Mouse (Mus musculus): ENCODE measurements at regions not wholly inside any gene's neighbourhood (a gene's known extent, or its start where the extent isn't known, plus 50 kb on each side); places are given as distances from the start of the nearest gene placed in this dataset.

DNA sequence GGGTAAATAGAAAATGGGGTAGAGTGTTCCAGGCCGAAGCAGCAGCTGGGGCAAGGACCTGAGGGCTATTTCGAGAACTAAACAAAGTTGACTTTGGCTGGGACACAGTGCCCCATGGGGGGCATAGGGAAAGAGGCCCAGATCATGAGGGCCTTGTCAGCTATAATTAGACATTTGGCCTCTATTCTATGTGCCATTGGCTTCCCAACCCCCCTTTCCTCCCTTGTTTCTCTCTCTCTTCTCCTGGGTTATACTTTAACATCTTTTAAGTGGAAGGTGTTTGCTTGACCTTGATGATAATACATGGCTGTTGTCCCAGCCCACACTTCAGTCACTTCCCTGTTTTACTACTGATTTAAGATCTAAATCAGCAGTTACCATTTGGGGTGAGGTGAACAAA lies 231.8 kb upstream of the Jun start:
- Histone ChIP-seq H3K4me1 (peaks cover 20% of the 10 kb centered on the region), H3K36me3 (no peaks in the 10 kb centered on the region), H3K27ac (no peak overlapping the region), H3K9me3 (replicated peaks) (no peaks in the 10 kb centered on the region), H3K27me3 (ENCODE audit: low read depth, poor library complexity, severe bottlenecking) (no peaks in the 10 kb centered on the region), H3K4me3 (no peak overlapping the region)
- WGBS = 83% methylated on average over 2 of the region's 2 CpGs
- DNase-seq (ENCODE audit: low spot score) = no peak

DNA sequence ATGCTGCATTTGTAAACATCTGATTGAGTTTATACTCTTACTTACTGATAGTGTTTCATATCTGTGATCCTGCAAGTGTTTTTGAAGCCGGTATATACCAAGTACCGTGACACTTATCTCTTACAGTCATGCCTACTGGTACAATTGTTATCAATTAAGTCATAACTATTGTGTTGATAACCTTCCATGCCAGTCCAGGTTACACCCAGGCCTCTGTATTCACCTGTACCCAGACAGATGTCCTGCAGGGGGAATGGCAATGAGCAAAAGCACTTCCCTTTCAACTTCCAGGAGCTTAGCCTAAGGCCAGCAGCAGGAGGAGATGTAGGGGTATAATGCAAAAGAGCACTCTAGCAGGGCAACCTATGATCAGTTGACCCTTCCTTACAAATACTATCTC lies 232.2 kb upstream of the Jun start:
- no peak for DNase-seq (ENCODE audit: low spot score)
- Histone ChIP-seq H3K4me1 (peaks cover 16% of the 10 kb centered on the region), H3K9me3 (replicated peaks) (no peaks in the 10 kb centered on the region), H3K36me3 (no peaks in the 10 kb centered on the region), H3K4me3 (no peak overlapping the region), H3K27me3 (ENCODE audit: low read depth, poor library complexity, severe bottlenecking) (no peaks in the 10 kb centered on the region), H3K27ac (no peak overlapping the region)
- WGBS = 96% methylated on average over 2 of the region's 2 CpGs

DNA sequence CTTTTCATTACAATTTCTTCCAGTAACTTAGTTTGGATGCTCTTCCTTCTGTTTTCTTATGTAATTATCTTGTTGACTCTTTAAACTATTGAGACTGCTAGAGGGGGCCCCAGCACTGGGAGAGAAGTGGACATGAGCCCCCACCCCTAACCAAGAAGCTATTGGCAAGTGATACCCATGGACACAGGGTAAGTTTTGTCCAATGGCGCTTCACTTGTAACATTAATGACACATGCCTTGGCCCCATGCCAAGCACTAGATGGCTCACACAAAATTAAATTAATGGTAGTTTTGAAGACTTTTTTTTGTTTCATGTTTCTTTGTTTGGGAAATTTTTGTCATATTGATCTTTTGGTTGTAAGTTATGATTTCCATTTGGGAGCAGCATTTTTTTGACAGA lies 232.7 kb upstream of the Jun start:
- H3K4me1 ChIP-seq = peaks cover 11% of the 10 kb centered on the region
- no peaks in the 10 kb centered on the region for H3K27me3 ChIP-seq (ENCODE audit: low read depth, poor library complexity, severe bottlenecking)
- DNase-seq (ENCODE audit: low spot score) = no peak
- H3K9me3 ChIP-seq (replicated peaks) = no peaks in the 10 kb centered on the region
- no peak overlapping the region for H3K27ac ChIP-seq
- H3K36me3 ChIP-seq = no peaks in the 10 kb centered on the region
- H3K4me3 ChIP-seq = no peak overlapping the region
- WGBS = 96% methylated on average over 1 of the region's 1 CpGs

DNA sequence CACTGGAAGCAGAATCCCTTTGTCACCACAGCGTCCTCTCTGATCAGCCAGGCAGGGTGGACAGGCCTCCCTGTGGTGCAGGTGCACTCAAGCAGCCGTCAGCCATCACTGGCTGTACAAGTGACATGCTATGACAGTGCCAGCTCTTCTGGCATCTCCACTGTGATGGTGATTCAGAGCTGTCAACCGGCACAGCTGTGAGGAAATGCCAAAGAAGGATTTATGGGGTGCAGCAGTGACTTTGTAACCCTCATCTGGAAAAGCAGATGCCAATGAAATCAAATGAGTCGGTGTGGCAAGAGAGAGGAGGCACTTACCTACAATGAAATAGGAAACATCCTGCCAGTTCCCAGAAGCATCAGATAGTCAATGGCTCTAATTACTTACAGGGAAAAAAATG lies 238.3 kb upstream of the Jun start:
- H3K4me3 ChIP-seq = no peak overlapping the region
- 42% methylated on average over 4 of the region's 4 CpGs for WGBS
- no peaks in the 10 kb centered on the region for H3K9me3 ChIP-seq (replicated peaks)
- H3K27me3 ChIP-seq (ENCODE audit: low read depth, poor library complexity, severe bottlenecking) = no peaks in the 10 kb centered on the region
- no peaks in the 10 kb centered on the region for H3K36me3 ChIP-seq
- H3K27ac ChIP-seq = no peak overlapping the region
- H3K4me1 ChIP-seq = peaks cover 6% of the 10 kb centered on the region
- DNase-seq (ENCODE audit: low spot score) = no peak

DNA sequence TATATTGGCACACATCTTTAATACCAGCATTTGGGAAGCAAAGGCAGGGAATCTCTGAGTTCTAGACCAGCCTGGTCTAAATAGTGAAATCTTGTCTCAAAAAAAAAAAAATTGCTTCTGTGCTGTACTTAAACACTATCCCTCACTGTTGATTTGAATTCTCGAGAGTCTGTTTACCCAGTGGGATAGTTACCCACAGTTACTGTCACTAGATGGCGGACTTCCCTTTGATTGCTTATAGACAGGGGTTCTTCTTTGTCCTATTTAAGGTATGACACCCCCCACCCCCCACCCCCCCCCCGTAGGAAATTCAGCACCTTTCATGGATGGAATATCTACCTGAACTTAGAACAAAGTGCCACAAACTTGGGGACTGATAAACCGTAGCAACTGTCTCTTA lies 242.1 kb upstream of the Jun start:
- DNase-seq (ENCODE audit: low spot score) = no peak
- 54% methylated on average over 4 of the region's 4 CpGs for WGBS
- Histone ChIP-seq H3K4me1 (peaks cover 6% of the 10 kb centered on the region), H3K9me3 (replicated peaks) (no peaks in the 10 kb centered on the region), H3K36me3 (no peaks in the 10 kb centered on the region), H3K27ac (no peak overlapping the region), H3K4me3 (no peak overlapping the region), H3K27me3 (ENCODE audit: low read depth, poor library complexity, severe bottlenecking) (no peaks in the 10 kb centered on the region)

DNA sequence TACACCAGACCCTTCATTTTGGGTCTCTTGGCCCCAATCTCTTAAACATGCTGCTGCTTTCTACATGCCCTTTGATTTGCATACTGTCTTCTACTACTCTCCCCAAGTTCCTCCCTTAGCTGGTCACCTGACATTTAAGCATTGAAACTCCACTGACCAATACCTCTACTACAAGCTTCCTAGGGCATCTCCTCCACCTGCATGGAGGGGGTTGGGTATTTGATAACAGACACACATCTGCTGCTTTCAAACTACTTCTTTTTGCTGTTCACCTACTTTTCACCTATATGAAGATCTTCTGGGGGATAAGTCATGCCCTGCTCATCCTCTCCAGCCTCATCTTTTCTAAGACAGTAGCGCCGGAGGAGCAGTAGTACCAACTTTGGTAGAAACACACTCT lies 249.9 kb upstream of the Jun start:
- Histone ChIP-seq H3K4me1 (peaks cover 6% of the 10 kb centered on the region; the same call in 1 of the 2 replicates), H3K27ac (no peak overlapping the region), H3K36me3 (no peaks in the 10 kb centered on the region), H3K27me3 (ENCODE audit: low read depth, poor library complexity, severe bottlenecking) (no peaks in the 10 kb centered on the region), H3K9me3 (replicated peaks) (no peaks in the 10 kb centered on the region), H3K4me3 (no peak overlapping the region)
- 96% methylated on average over 2 of the region's 2 CpGs for WGBS
- DNase-seq (ENCODE audit: low spot score) = peak; percentile 18

DNA sequence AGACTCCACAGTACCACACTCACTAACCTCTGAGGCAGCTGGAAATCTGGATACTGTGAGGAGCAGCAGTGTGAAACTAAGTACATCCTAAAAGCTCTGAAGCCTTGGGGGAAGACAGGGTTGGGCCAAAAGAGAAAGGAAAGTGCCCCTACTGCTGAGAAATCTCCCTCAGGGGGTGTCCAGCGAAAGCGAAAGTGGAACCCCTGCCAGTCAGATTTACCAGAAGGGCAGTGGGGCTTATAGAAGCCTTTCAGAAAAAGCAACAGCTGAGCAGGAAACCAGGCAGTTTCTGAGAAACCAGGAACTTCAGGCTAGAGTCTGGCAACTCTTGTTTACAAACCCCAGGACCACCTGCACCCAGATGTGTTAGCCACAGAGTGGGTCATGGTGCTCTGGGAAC lies 251.3 kb upstream of the Jun start:
- WGBS = 65% methylated on average over 2 of the region's 2 CpGs
- peak overlapping the region; percentile 54; the same call in 1 of the 2 replicates for H3K27ac ChIP-seq

DNA sequence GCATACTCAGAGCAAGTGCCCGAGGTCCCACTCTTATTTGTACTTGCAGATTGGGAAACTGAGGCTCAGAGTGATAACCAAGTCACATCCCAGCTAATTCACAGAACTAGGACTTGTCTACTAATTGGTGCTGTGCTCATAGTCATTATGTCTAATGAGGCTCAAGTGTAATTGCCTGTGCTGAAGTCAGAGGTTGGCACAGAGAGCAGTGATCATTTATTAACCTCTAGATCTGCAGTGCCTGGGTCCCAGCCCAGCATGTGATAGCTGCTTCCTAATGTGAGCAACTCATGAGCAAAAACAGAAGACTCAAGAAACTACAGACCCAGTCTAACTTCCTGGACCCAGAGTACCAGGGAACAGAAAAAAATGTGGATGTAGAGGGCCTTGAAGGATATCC lies 252.0 kb upstream of the Jun start:
- 82% methylated on average over 1 of the region's 1 CpGs for WGBS
- peak; percentile 17 for DNase-seq (ENCODE audit: low spot score)
- no peaks in the 10 kb centered on the region for H3K27me3 ChIP-seq (ENCODE audit: low read depth, poor library complexity, severe bottlenecking)
- peaks cover 6% of the 10 kb centered on the region; the same call in 1 of the 2 replicates for H3K4me1 ChIP-seq
- no peak overlapping the region for H3K4me3 ChIP-seq
- no peaks in the 10 kb centered on the region for H3K36me3 ChIP-seq
- no peaks in the 10 kb centered on the region for H3K9me3 ChIP-seq (replicated peaks)
- H3K27ac ChIP-seq = no peak overlapping the region

More for the DNA sequence above, 251.3 kb upstream of the Jun start:
- peak; percentile 23 for DNase-seq (ENCODE audit: low spot score)
- H3K27me3 ChIP-seq (ENCODE audit: low read depth, poor library complexity, severe bottlenecking) = no peaks in the 10 kb centered on the region
- peaks cover 6% of the 10 kb centered on the region; the same call in 1 of the 2 replicates for H3K4me1 ChIP-seq
- H3K4me3 ChIP-seq = no peak overlapping the region
- no peaks in the 10 kb centered on the region for H3K9me3 ChIP-seq (replicated peaks)
- H3K36me3 ChIP-seq = no peaks in the 10 kb centered on the region

DNA sequence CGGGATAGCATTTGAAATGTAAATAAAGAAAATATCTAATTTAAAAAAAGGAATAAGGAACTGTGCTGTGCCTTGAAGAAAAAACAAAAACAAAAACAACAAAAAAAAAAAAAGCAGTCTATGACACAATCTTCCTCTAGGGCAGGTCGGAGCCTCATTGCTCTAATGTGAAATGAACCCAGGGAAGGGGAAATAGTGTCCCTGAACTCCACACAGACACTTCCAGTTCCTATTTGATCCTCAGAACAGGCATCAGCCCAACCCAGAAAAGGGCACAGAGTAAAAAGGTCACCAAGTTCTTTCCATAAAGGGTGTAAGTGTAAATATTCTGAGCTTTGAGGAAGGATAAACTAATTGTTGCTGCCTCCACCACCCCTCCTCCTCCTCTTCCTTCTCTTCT lies 250.2 kb upstream of the Fggy start:
- WGBS = 85% methylated on average over 2 of the region's 2 CpGs
- Histone ChIP-seq H3K27me3 (ENCODE audit: low read depth, poor library complexity, severe bottlenecking) (no peaks in the 10 kb centered on the region), H3K4me1 (peaks cover 6% of the 10 kb centered on the region; the same call in 1 of the 2 replicates), H3K36me3 (no peaks in the 10 kb centered on the region), H3K9me3 (replicated peaks) (no peaks in the 10 kb centered on the region), H3K4me3 (no peak overlapping the region), H3K27ac (no peak overlapping the region)
- no peak for DNase-seq (ENCODE audit: low spot score)

DNA sequence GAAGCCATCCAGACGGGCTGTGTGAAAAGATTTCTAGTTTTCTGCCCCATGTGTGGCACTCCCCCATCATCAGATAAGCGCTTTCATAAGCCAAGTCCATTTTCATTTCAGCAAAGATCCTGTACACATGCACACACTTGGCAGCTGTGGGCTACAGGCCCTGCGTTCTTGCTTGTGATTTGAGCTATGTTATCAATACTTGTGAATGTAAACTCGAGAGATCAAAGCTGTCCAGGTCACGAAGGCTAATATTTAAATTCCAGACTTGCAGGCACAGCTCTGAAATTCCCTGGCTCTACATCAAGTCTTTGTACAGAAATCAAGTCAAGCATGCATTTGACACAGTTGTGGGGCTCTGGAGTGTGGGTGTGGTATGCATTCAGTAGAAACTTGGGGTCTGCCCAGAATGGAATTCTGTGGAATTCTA lies 248.8 kb upstream of the Fggy start:
- no peak overlapping the region for H3K4me3 ChIP-seq
- no peaks in the 10 kb centered on the region for H3K27me3 ChIP-seq (ENCODE audit: low read depth, poor library complexity, severe bottlenecking)
- DNase-seq (ENCODE audit: low spot score) = no peak

DNA sequence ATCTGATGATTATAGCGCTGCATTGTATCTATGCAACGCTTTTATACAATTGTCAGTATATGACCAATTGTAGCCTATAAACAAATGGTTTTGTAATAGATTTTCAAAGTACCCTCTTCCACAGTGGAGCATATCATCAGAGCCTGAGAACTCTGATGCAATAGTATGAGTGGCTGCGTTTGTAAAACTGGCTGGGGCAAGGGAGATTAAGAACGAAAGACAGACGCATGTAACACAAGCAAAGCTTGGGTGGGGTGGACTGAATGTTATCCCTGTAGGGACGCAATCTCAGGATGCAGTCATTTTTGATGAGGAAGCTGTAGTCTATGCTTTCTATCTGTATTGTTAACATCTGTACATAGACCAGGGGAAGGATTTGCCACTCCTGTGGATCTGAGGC lies 246.9 kb upstream of the Fggy start:
- WGBS = 82% methylated on average over 6 of the region's 6 CpGs
- DNase-seq (ENCODE audit: low spot score) = no peak
- H3K4me3 ChIP-seq = no peak overlapping the region

More for the DNA sequence above, 248.8 kb upstream of the Fggy start:
- Histone ChIP-seq H3K27ac (no peak overlapping the region), H3K9me3 (replicated peaks) (no peaks in the 10 kb centered on the region), H3K36me3 (no peaks in the 10 kb centered on the region), H3K4me1 (peaks cover 2% of the 10 kb centered on the region; the same call in 1 of the 2 replicates)
- WGBS = 69% methylated on average over 5 of the region's 5 CpGs

DNA sequence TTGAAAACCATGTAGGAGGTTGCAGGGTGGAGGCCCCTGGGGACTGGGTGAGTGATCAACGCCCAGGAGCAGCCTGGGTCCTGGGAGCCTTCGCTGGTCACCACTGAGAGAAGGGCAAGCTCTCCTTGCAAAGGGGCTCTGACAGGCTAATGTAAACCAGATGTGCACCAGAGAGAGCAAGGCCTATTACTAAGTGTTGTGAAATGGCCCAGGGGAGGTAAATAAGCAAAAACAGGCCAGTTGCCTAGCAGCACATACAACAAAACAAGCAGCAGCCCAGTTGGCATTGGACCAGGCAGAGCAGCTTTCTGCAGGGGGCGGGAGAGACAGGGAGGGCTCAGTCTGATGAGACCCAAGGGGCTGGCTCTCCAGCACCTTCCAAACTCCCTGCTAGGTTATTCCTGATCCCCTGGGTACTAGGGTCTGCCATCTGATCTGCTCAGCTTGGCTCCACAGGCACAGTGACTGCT lies 239.5 kb upstream of the Fggy start:
- 5% methylated on average over 3 of the region's 3 CpGs for WGBS
- Histone ChIP-seq H3K36me3 (no peaks in the 10 kb centered on the region), H3K9me3 (replicated peaks) (no peaks in the 10 kb centered on the region), H3K27me3 (ENCODE audit: low read depth, poor library complexity, severe bottlenecking) (no peaks in the 10 kb centered on the region), H3K4me3 (peak overlapping the region; percentile 19), H3K4me1 (peaks cover 47% of the 10 kb centered on the region), H3K27ac (peak overlapping the region; percentile 88)
- peak; percentile 88 for DNase-seq (ENCODE audit: low spot score)

More for the DNA sequence above, 246.9 kb upstream of the Fggy start:
- Histone ChIP-seq H3K36me3 (no peaks in the 10 kb centered on the region), H3K4me1 (peaks cover 12% of the 10 kb centered on the region), H3K27me3 (ENCODE audit: low read depth, poor library complexity, severe bottlenecking) (no peaks in the 10 kb centered on the region), H3K9me3 (replicated peaks) (no peaks in the 10 kb centered on the region), H3K27ac (no peak overlapping the region)

DNA sequence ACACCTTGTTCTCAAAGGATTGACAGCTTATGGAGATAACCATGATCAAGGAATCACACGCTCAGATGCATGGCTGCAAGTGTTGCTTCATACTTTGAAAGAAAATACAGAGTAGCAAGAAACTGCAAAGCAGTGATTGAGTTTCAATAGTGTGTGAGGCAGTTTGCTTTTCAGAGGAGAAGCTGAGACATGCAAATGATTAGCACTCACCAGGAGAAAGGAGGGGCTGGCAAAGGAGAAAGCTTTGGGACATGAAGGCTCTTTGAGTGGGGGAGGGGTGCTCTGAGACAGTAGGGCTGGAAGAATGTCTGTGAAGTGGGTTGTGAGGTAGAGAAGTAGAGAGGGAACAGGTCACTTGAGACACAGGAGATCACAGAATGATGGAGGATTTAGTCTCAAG lies 238.7 kb upstream of the Fggy start:
- H3K4me1 ChIP-seq = peaks cover 46% of the 10 kb centered on the region
- no peaks in the 10 kb centered on the region for H3K27me3 ChIP-seq (ENCODE audit: low read depth, poor library complexity, severe bottlenecking)
- 13% methylated on average over 1 of the region's 1 CpGs for WGBS
- no peaks in the 10 kb centered on the region for H3K9me3 ChIP-seq (replicated peaks)
- peak; percentile 40 for DNase-seq (ENCODE audit: low spot score)
- peak overlapping the region; percentile 88 for H3K27ac ChIP-seq
- H3K36me3 ChIP-seq = no peaks in the 10 kb centered on the region
- H3K4me3 ChIP-seq = 0 out of 2 replicates have a peak overlapping the region, but pooled peaks have one; percentile 19

DNA sequence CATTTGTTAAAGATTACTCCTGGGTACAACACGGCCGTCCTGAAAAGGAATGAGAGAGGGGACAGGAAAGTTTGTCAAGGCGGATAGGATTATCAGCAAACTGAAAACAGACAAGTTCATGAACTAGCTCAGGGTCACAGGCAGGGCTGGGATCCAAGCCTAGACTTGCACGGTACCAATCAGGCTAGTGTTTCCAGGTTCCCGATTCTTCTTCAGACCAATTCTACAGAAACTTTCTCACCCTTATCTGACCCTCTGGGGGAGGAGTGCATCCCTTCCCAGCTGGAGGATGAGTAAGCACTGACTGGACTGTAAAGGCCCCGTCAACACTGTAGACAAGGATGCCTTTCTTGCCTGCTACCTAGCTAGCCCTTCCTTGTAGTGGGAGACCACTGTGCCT lies 238.3 kb upstream of the Fggy start:
- no peak for DNase-seq (ENCODE audit: low spot score)

More for the DNA sequence above, 238.3 kb upstream of the Fggy start:
- no peaks in the 10 kb centered on the region for H3K36me3 ChIP-seq
- peak overlapping the region; percentile 88 for H3K27ac ChIP-seq
- no peaks in the 10 kb centered on the region for H3K9me3 ChIP-seq (replicated peaks)
- no peaks in the 10 kb centered on the region for H3K27me3 ChIP-seq (ENCODE audit: low read depth, poor library complexity, severe bottlenecking)
- no peak overlapping the region for H3K4me3 ChIP-seq
- peaks cover 41% of the 10 kb centered on the region for H3K4me1 ChIP-seq
- WGBS = 24% methylated on average over 6 of the region's 6 CpGs

Measured in limb, embryonic 10.5 days (tissue).